Mouse (Mus musculus): ENCODE measurements around the gene Polr2b. TPM values are rescaled to one million over a fixed set of nuclear protein-coding genes. Genes with fewer than 3 reads are reported as not detected.

Polr2b gene
- total and polyA plus RNA-seq, 3 experiments: 25.4 to 34.5 (median 34.1) TPM

DNA sequence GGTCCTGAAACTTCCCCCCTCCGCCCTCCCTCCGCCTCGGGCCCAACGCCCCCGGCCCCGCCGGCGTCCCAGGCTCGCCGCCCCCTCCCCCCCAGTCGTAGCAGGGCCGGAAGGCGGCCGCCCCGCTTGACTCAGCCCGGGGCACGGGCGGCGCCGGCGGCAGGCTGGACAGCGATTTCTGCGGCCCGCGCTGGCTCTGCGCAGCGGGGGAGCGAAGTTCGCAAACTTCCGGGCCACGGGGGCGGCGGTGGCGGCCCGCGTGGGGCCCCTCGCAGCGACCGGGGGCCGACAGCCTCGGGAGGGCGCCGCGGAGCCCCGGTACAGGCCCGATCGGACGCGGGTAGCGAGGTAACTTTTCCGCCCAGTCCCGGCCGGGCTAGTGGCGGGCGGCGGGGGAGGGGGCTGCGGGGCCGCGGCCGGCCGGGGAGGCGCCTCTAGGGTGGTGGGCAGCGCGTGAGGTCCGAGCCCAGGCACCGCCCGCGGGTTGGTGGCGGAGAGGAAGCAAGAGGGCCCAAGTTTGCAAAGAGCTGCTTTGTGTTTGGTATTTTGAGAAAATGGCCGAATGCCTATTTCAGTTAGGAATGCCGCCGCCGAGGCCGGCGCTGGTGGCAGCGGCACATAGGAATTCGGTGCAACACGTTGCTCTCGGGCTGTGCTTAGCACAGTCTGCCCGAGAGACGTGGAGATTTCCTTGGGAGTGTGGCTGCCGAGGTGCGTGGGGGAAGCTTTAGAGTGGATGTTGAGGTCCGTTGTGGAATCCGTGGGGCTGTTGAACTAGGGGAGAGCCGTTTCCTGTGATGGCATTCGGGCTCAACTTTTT lies 43.7 kb upstream of the Polr2b start:
- peak overlapping the region; percentile 91 for H3K4me3 ChIP-seq
- H3K4me1 ChIP-seq (ENCODE audit: control insufficient read depth, insufficient read depth, low read length): peaks cover 3% of the 10 kb centered on the region
- no peaks in the 10 kb centered on the region for H3K36me3 ChIP-seq (ENCODE audit: control insufficient read depth, insufficient read depth, low read length)
- intact Hi-C loops (cut with DNase I): no loop called here
- H3K9ac ChIP-seq (ENCODE audit: low read depth, low read length): peak overlapping the region; percentile 79
- DNase-seq: peak; percentile 77 to 79
- H3K27me3 ChIP-seq (ENCODE audit: control insufficient read depth, insufficient read depth, low read length): no peaks in the 10 kb centered on the region
- no peak for TF ChIP-seq POLR2A (IDR thresholded peaks at IDR 0.05; ENCODE audit: insufficient read depth, low read depth, low read length)
- TF ChIP-seq CTCF (IDR thresholded peaks at IDR 0.05): no peak
- no peak for TF ChIP-seq EP300 (IDR thresholded peaks at IDR 0.05; ENCODE audit: insufficient read depth, low read depth, low read length)
- peaks cover 6% of the 10 kb centered on the region for H3K79me2 ChIP-seq (replicated peaks; ENCODE audit: control insufficient read depth, insufficient read depth, low read length)
- WGBS: under 1% methylated on average over 85 of the region's 87 CpGs
- peak overlapping the region; percentile 83 for H3K27ac ChIP-seq

GRCm38 (mm10) chr5:77266886-77267401 lies 43.0 kb upstream of the Polr2b start:
- H3K4me3 ChIP-seq: peak overlapping the region; percentile 91
- H3K4me1 ChIP-seq (ENCODE audit: control insufficient read depth, insufficient read depth, low read length): peaks cover 3% of the 10 kb centered on the region
- WGBS: 4% methylated on average over 11 of the region's 11 CpGs
- peak overlapping the region; percentile 79 for H3K9ac ChIP-seq (ENCODE audit: low read depth, low read length)
- intact Hi-C loops (cut with DNase I): no loop called here
- TF ChIP-seq CTCF (IDR thresholded peaks at IDR 0.05) (no peak), EP300 (IDR thresholded peaks at IDR 0.05; ENCODE audit: insufficient read depth, low read depth, low read length) (no peak), POLR2A (IDR thresholded peaks at IDR 0.05; ENCODE audit: insufficient read depth, low read depth, low read length) (no peak)
- H3K27ac ChIP-seq: peak overlapping the region; percentile 83
- no peaks in the 10 kb centered on the region for H3K27me3 ChIP-seq (ENCODE audit: control insufficient read depth, insufficient read depth, low read length)
- DNase-seq: no peak
- H3K79me2 ChIP-seq (replicated peaks; ENCODE audit: control insufficient read depth, insufficient read depth, low read length): peaks cover 6% of the 10 kb centered on the region
- no peaks in the 10 kb centered on the region for H3K36me3 ChIP-seq (ENCODE audit: control insufficient read depth, insufficient read depth, low read length)

GRCm38 (mm10) chr5:77267441-77267840 lies 42.5 kb upstream of the Polr2b start:
- intact Hi-C loops (cut with DNase I): no loop called here
- Histone ChIP-seq H3K27me3 (ENCODE audit: control insufficient read depth, insufficient read depth, low read length) (no peaks in the 10 kb centered on the region), H3K4me1 (ENCODE audit: control insufficient read depth, insufficient read depth, low read length) (peaks cover 3% of the 10 kb centered on the region), H3K27ac (no peak overlapping the region), H3K9ac (ENCODE audit: low read depth, low read length) (no peak overlapping the region), H3K79me2 (replicated peaks; ENCODE audit: control insufficient read depth, insufficient read depth, low read length) (peaks cover 6% of the 10 kb centered on the region), H3K36me3 (ENCODE audit: control insufficient read depth, insufficient read depth, low read length) (no peaks in the 10 kb centered on the region), H3K4me3 (no peak overlapping the region)
- DNase-seq: no peak
- no peak for TF ChIP-seq EP300 (IDR thresholded peaks at IDR 0.05; ENCODE audit: insufficient read depth, low read depth, low read length)
- TF ChIP-seq POLR2A (IDR thresholded peaks at IDR 0.05; ENCODE audit: insufficient read depth, low read depth, low read length): no peak
- no peak for TF ChIP-seq CTCF (IDR thresholded peaks at IDR 0.05)
- 56% methylated on average over 4 of the region's 4 CpGs for WGBS

- Histone ChIP-seq H3K27me3 (ENCODE audit: control insufficient read depth, insufficient read depth, low read length) (no peaks in the 10 kb centered on the region), H3K4me3 (no peak overlapping the region), H3K27ac (no peak overlapping the region), H3K9ac (ENCODE audit: low read depth, low read length) (no peak overlapping the region), H3K36me3 (ENCODE audit: control insufficient read depth, insufficient read depth, low read length) (no peaks in the 10 kb centered on the region), H3K4me1 (ENCODE audit: control insufficient read depth, insufficient read depth, low read length) (peaks cover 3% of the 10 kb centered on the region), H3K79me2 (replicated peaks; ENCODE audit: control insufficient read depth, insufficient read depth, low read length) (peaks cover 7% of the 10 kb centered on the region)
- no peak for TF ChIP-seq CTCF (IDR thresholded peaks at IDR 0.05)
- TF ChIP-seq POLR2A (IDR thresholded peaks at IDR 0.05; ENCODE audit: insufficient read depth, low read depth, low read length): no peak
- TF ChIP-seq EP300 (IDR thresholded peaks at IDR 0.05; ENCODE audit: insufficient read depth, low read depth, low read length): no peak
- intact Hi-C loops (cut with DNase I): no loop called here
- no peak for DNase-seq
- WGBS: 94% methylated on average over 30 of the region's 30 CpGs
These were observed 41.9 kb upstream of the Polr2b start for GRCm38 (mm10) chr5:77267957-77268624.

GRCm38 (mm10) chr5:77269399-77269798 lies 40.5 kb upstream of the Polr2b start:
- DNase-seq: no peak
- H3K79me2 ChIP-seq (replicated peaks; ENCODE audit: control insufficient read depth, insufficient read depth, low read length): peaks cover 8% of the 10 kb centered on the region
- H3K9ac ChIP-seq (ENCODE audit: low read depth, low read length): no peak overlapping the region
- peaks cover 3% of the 10 kb centered on the region for H3K4me1 ChIP-seq (ENCODE audit: control insufficient read depth, insufficient read depth, low read length)
- H3K36me3 ChIP-seq (ENCODE audit: control insufficient read depth, insufficient read depth, low read length): no peaks in the 10 kb centered on the region
- intact Hi-C loops (cut with DNase I): no loop called here
- no peak overlapping the region for H3K4me3 ChIP-seq
- no peak overlapping the region for H3K27ac ChIP-seq
- no peak for TF ChIP-seq EP300 (IDR thresholded peaks at IDR 0.05; ENCODE audit: insufficient read depth, low read depth, low read length)
- TF ChIP-seq CTCF (IDR thresholded peaks at IDR 0.05): peak; percentile 55
- no peak for TF ChIP-seq POLR2A (IDR thresholded peaks at IDR 0.05; ENCODE audit: insufficient read depth, low read depth, low read length)
- 81% methylated on average over 8 of the region's 8 CpGs for WGBS
- H3K27me3 ChIP-seq (ENCODE audit: control insufficient read depth, insufficient read depth, low read length): no peaks in the 10 kb centered on the region

Measured in heart, adult 2 months (tissue).